Mouse (Mus musculus) E14TG2a.4 (cell line): ENCODE data around the gene Ccdc61.

Source experiments
- H3K27me3 ChIP-seq: 2 replicates; pipeline ENCODE4 v1.6.1; 2014; ENCODE audit warnings: low read length, control low read depth; ENCODE audit not compliant: insufficient read depth
- H3K36me3 ChIP-seq: 2 replicates; pipeline ENCODE4 v1.6.1; 2014; ENCODE audit warnings: low read length, control low read depth; ENCODE audit not compliant: insufficient read depth
- H3K4me1 ChIP-seq: replicated peaks from 2 replicates; pipeline ENCODE4 v1.6.1; 2014; ENCODE audit warnings: low read depth, low read length, control low read depth
- H3K4me3 ChIP-seq: replicated peaks from 2 replicates; pipeline ENCODE4 v1.5.1; 2014; ENCODE audit warnings: mild to moderate bottlenecking, low read length
- H3K9me3 ChIP-seq: 2 replicates; pipeline ENCODE4 v1.6.1; 2014; ENCODE audit warnings: low read length, control low read depth
- CTCF ChIP-seq: conservative IDR thresholded peaks from 2 replicates; pipeline ENCODE4 v1.5.1; 2014; ENCODE audit warnings: low read length
- NANOG ChIP-seq: IDR thresholded peaks from 2 replicates; pipeline ENCODE4 v1.6.1; 2014; ENCODE audit warnings: borderline replicate concordance, low read length, mixed read lengths
- POU5F1 ChIP-seq: IDR thresholded peaks from 2 replicates; pipeline ENCODE4 v1.6.1; 2014; ENCODE audit warnings: low read length, borderline replicate concordance

Ccdc61 gene

DNA sequence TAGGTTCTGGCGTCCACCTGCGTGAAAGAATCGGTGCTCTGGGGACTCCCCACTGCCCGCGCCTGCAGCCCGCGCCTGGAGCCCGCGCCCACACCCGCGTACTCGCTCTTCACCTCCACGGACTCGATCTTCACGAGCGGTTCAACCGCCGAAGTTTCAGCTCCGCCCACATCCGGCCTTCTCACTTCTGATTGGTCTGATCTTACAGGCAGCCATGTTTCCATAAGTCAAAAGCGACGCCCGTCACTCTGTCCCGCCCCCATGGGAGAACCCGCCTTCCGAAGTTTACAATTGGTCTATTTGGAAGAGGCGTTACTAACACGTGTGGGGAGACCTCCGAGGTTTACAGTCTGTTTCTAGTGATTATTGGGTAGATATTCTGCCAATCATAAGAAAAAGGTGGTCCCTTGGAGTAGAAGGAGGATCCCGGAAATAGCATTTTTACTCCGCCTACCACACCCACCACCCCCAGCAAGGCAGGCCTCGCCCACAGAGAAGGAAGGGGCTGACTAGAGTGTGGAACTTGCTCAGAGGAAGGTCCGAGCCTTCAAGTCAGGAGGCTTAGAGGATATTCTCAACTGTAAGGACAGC is at the start of gene Ccdc61:
Gene Ccdc61 (minus strand): TSS at position 175 of the 591 bp plus-strand sequence.
- TF ChIP-seq POU5F1, result no peak
- TF ChIP-seq NANOG, result no peak
- TF ChIP-seq CTCF, result no peak
- no peaks in the 10 kb centered on the region for H3K9me3 ChIP-seq
- H3K4me1 ChIP-seq, result peaks cover 45% of the 10 kb centered on the region
- peaks cover 22% of the 10 kb centered on the region for H3K36me3 ChIP-seq
- peaks cover 4% of the 10 kb centered on the region for H3K27me3 ChIP-seq
- H3K4me3 ChIP-seq, result peak within 1 kb of the TSS; percentile 93

DNA sequence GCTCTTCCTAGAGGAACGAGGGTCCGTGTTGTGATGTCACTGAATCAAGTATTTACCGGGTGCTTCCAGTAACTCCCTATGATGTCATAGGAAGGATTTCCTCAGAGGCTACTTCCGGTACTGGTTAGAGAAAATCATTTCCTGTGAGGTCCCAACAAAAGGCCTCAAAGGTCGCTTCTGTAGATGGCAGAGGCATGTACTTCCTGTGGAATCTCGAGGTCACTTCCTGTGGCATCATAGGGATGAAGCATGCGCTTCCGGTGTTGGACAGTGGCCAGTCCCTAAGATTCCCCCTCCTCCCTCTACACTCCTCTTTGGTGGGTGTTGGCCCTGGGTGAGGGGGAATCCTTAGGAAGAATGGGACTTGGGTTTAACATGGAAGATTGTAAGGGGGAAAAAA is 49.2 kb upstream of the Ccdc61 start:
- Histone ChIP-seq H3K4me1 (peaks cover 48% of the 10 kb centered on the region), H3K36me3 (no peaks in the 10 kb centered on the region), H3K4me3 (no peak overlapping the region), H3K9me3 (no peaks in the 10 kb centered on the region), H3K27me3 (peaks cover 90% of the 10 kb centered on the region)
- TF ChIP-seq POU5F1, result no peak

DNA sequence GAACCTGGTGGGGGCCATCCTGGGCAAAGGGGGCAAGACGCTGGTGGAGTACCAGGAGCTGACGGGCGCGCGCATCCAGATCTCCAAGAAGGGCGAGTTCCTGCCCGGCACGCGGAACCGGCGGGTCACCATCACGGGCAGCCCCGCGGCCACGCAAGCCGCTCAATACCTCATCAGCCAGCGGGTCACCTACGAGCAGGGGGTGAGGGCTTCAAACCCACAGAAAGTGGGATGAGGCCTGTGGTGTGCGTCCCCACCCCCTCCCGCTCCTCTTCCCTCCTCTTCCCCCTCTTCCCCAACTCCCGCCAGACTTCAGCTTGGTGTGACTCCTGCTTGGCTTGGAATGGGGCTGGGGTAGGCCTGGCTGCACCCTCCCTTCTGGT is 48.2 kb upstream of the Ccdc61 start:
- TF ChIP-seq NANOG, result no peak
- TF ChIP-seq CTCF, result no peak
- no peak for TF ChIP-seq POU5F1
- H3K27me3 ChIP-seq, result peaks cover 91% of the 10 kb centered on the region
- H3K4me3 ChIP-seq, result peak overlapping the region; percentile 80
- no peaks in the 10 kb centered on the region for H3K9me3 ChIP-seq
- peaks cover 39% of the 10 kb centered on the region for H3K4me1 ChIP-seq
- no peaks in the 10 kb centered on the region for H3K36me3 ChIP-seq

DNA sequence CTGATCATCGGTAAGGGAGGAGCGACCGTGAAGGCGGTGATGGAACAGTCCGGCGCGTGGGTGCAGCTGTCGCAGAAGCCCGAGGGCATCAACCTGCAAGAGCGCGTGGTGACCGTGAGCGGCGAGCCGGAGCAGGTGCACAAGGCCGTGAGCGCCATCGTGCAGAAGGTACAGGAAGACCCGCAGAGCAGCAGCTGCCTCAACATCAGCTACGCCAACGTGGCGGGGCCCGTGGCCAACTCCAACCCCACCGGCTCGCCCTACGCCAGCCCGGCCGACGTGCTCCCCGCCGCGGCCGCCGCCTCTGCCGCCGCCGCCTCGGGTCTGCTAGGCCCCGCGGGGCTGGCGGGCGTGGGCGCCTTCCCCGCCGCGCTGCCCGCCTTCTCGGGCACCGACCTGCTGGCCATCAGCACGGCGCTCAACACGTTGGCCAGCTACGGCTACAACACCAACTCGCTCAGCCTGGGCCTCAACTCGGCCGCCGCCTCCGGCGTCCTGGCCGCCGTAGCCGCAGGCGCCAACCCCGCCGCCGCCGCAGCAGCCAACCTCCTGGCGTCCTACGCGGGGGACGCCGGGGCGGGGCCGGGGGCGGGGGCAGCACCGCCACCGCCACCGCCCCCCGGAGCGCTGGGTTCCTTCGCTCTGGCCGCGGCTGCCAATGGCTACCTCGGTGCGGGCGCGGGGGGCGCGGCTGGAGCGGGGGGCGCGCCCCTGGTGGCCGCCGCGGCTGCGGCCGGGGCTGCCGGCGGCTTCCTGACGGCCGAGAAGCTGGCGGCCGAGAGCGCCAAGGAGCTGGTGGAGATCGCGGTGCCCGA is 47.6 kb upstream of the Ccdc61 start:
- no peak for TF ChIP-seq POU5F1
- TF ChIP-seq NANOG, result no peak
- TF ChIP-seq CTCF, result no peak
- Histone ChIP-seq H3K4me1 (peaks cover 33% of the 10 kb centered on the region), H3K36me3 (no peaks in the 10 kb centered on the region), H3K4me3 (peak overlapping the region; percentile 80), H3K27me3 (peaks cover 86% of the 10 kb centered on the region), H3K9me3 (no peaks in the 10 kb centered on the region)

- Histone ChIP-seq H3K4me3 (peak overlapping the region; percentile 68), H3K9me3 (no peaks in the 10 kb centered on the region), H3K36me3 (no peaks in the 10 kb centered on the region), H3K27me3 (peaks cover 34% of the 10 kb centered on the region), H3K4me1 (peaks cover 48% of the 10 kb centered on the region)
- TF ChIP-seq CTCF, result no peak
- TF ChIP-seq POU5F1, result no peak
- no peak for TF ChIP-seq NANOG
These were observed 41.2 kb upstream of the Ccdc61 start for GRCm38 (mm10) chr7:18951397-18951796.

- H3K27me3 ChIP-seq, result peaks cover 28% of the 10 kb centered on the region
- H3K36me3 ChIP-seq, result no peaks in the 10 kb centered on the region
- peaks cover 50% of the 10 kb centered on the region for H3K4me1 ChIP-seq
- H3K9me3 ChIP-seq, result no peaks in the 10 kb centered on the region
- TF ChIP-seq POU5F1 (no peak), NANOG (no peak), CTCF (no peak)
- H3K4me3 ChIP-seq, result peak overlapping the region; percentile 68
These were observed 40.5 kb upstream of the Ccdc61 start for GRCm38 (mm10) chr7:18950523-18951315.

- Histone ChIP-seq H3K4me3 (0 out of 2 replicates have a peak overlapping the region, but pooled peaks have one; percentile 68), H3K36me3 (no peaks in the 10 kb centered on the region; the same call in 1 of the 2 replicates)
- TF ChIP-seq NANOG (no peak), POU5F1 (no peak), CTCF (no peak)
These were observed 39.7 kb upstream of the Ccdc61 start for GRCm38 (mm10) chr7:18949781-18950522.

DNA sequence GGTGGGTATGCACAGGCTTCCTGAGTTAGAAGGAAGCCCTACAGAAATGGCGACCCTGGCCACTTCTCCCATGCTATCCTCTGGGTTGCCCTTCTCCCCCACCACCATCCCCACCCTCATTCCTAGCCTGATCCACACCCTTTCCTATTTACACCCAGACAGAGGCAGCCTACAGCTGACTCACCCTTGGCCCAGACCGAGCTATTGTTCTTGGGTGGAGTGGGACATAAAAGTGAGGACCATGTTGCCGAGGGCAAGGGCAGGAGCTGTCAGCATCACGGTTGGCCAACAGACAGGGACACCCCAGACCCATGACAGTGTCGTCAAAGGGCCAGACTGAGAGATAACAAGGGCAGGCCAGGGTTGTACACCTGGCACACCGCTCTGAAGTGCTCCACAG is 37.9 kb upstream of the Ccdc61 start:
- Histone ChIP-seq H3K27me3 (peaks cover 22% of the 10 kb centered on the region), H3K36me3 (no peaks in the 10 kb centered on the region; the same call in 1 of the 2 replicates), H3K9me3 (peaks cover 7% of the 10 kb centered on the region; the same call in 1 of the 2 replicates), H3K4me1 (peaks cover 51% of the 10 kb centered on the region), H3K4me3 (no peak overlapping the region; the same call in 1 of the 2 replicates)
- TF ChIP-seq POU5F1 (no peak), CTCF (no peak), NANOG (no peak)

More at GRCm38 (mm10) chr7:18949781-18950522, 39.7 kb upstream of the Ccdc61 start:
- Histone ChIP-seq H3K4me1 (peaks cover 50% of the 10 kb centered on the region), H3K9me3 (peaks cover 7% of the 10 kb centered on the region; the same call in 1 of the 2 replicates), H3K27me3 (peaks cover 21% of the 10 kb centered on the region)
